Mouse (Mus musculus) C2C12 (cell line): ENCODE data around the gene Pex5l.

ENCODE experiments used
- CEBPB ChIP-seq: IDR thresholded peaks from one replicate; pipeline ENCODE4 v1.6.1; 2011; ENCODE audit warnings: low read depth, mild to moderate bottlenecking, control low read depth, moderate library complexity
- CTCF ChIP-seq: IDR thresholded peaks from one replicate; pipeline ENCODE4 v1.5.1; 2011; ENCODE audit not compliant: control insufficient read depth, insufficient read depth, insufficient read length
- FOSL1 ChIP-seq: IDR thresholded peaks from one replicate; pipeline ENCODE4 v1.8.0; 2011; ENCODE audit warnings: mild to moderate bottlenecking, low read length; ENCODE audit not compliant: poor library complexity, insufficient read depth, severe bottlenecking
- MAX ChIP-seq: IDR thresholded peaks from one replicate; pipeline ENCODE4 v1.6.1; 2011; ENCODE audit warnings: mild to moderate bottlenecking, control low read depth
- MYOD1 ChIP-seq: IDR thresholded peaks from one replicate; pipeline ENCODE4 v1.6.1; 2011; ENCODE audit warnings: low read depth; ENCODE audit not compliant: control insufficient read depth, insufficient read length
- MYOG ChIP-seq: IDR thresholded peaks from one replicate; pipeline ENCODE4 v1.6.1; 2011; ENCODE audit not compliant: control insufficient read depth, insufficient read length; ENCODE audit errors: extremely low read depth
- USF1 ChIP-seq: IDR thresholded peaks from one replicate; pipeline ENCODE4 v1.6.1; 2011; ENCODE audit warnings: low read depth, mild to moderate bottlenecking, control low read depth, moderate library complexity

DNA sequence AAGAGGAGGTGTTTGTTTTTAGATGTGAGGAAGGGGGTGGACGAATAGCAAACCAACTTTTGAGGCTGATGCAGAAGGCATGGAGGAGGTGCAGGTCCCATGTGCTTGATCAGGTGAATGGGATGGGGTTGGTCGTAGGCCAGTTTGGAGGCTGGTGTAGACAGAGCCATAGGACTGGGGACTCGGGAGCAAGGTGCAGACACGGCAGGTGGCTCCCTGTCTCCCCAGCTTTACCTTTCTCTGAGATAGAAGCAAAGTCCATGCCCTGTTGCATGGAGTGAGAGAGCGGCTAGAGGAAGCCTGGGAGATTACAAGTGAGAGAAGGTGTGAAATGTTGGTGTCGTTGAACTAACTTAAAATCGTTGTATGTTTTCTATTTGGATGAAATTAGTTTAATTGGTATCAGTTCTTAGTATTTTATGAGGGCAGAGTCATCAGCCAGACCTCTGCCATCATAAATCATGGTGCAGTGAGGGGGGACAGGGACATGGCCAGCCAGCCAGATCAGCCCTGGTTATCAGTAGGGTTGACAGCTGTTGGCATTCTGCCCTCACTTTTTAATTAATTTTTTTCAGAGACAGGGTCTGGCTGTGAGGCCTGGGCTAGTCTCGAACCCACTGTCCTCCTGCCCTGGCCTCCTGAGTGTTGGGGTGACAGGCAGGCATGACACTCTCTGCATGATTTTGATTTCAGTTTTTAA lies 203.1 kb downstream of the Pex5l start:
- TF ChIP-seq CTCF, result no peak
- TF ChIP-seq MAX, result no peak
- TF ChIP-seq MYOD1, result no peak
- TF ChIP-seq USF1, result no peak
- TF ChIP-seq MYOG, result no peak
- no peak for TF ChIP-seq CEBPB
- no peak for TF ChIP-seq FOSL1
